Mouse (Mus musculus) ES-E14 (cell line): ENCODE measurements at regions not wholly inside any gene's neighbourhood (a gene's known extent, or its start where the extent isn't known, plus 50 kb on each side); places are given as distances from the start of the nearest gene placed in this dataset.
A peak's percentile ranks its signal among the peaks of the same experiment; 100 is the strongest.

Experiments
- DNase-seq: peaks from one replicate; pipeline ENCODE4 v3.0.0-alpha.2; 2013; ENCODE audit warnings: low read depth, low spot score
- H3K27ac ChIP-seq: 2 replicates; pipeline ENCODE4 v1.5.1; 2012; ENCODE audit warnings: low read depth, mild to moderate bottlenecking, low read length, moderate library complexity, mixed read lengths; ENCODE audit not compliant: poor library complexity, insufficient read depth, severe bottlenecking
- H3K36me3 ChIP-seq: 2 replicates; pipeline ENCODE4 v1.6.1; 2012; ENCODE audit warnings: mild to moderate bottlenecking, low read length, moderate library complexity, mixed read lengths; ENCODE audit not compliant: control insufficient read depth, poor library complexity, insufficient read depth, severe bottlenecking
- H3K4me1 ChIP-seq, 2 experiments: fragments of 150-350 bp in 1 of 2; sonication (generic) in 1 of 2; 2 replicates each; pipeline ENCODE4 v1.6.1; 2012; ENCODE audit warnings: low read length in 2 of 2, mild to moderate bottlenecking in 1 of 2, mixed read lengths in 1 of 2; ENCODE audit not compliant: control insufficient read depth in 2 of 2, insufficient read depth in 2 of 2, poor library complexity in 1 of 2
- H3K4me3 ChIP-seq, 2 experiments: fragments of 150-350 bp in 1 of 2; sonication (generic) in 1 of 2; 2 replicates each; pipeline ENCODE4 v1.5.1; 2012; ENCODE audit warnings: low read length in 2 of 2, low read depth in 1 of 2, mild to moderate bottlenecking in 1 of 2, mixed read lengths in 1 of 2; ENCODE audit not compliant: insufficient read depth in 1 of 2, poor library complexity in 1 of 2, severe bottlenecking in 1 of 2
- H3K9ac ChIP-seq: 2 replicates; pipeline ENCODE4 v1.6.1; 2012; ENCODE audit warnings: low read depth, mild to moderate bottlenecking, low read length, mixed read lengths; ENCODE audit not compliant: poor library complexity, insufficient read depth, severe bottlenecking
- H3K9me3 ChIP-seq: fragments of 150-350 bp; sonication (generic); 2 replicates; pipeline ENCODE4 v1.6.1; 2012; ENCODE audit warnings: low read depth, mild to moderate bottlenecking, low read length; ENCODE audit not compliant: control insufficient read depth, insufficient read depth
- CHD2 ChIP-seq: IDR thresholded peaks from 2 replicates; pipeline ENCODE4 v1.6.1; 2014; ENCODE audit warnings: mild to moderate bottlenecking, low read depth, low read length, inconsistent platforms
- HCFC1 ChIP-seq: IDR thresholded peaks from 2 replicates; pipeline ENCODE4 v1.6.1; 2012; ENCODE audit warnings: low read length, inconsistent platforms, borderline replicate concordance; ENCODE audit not compliant: insufficient read depth
- MAFK ChIP-seq: IDR thresholded peaks from 2 replicates; pipeline ENCODE4 v1.6.1; 2014; ENCODE audit warnings: mild to moderate bottlenecking, low read depth, low read length, inconsistent platforms; ENCODE audit not compliant: insufficient read depth
- ZC3H11A ChIP-seq: IDR thresholded peaks from 2 replicates; pipeline ENCODE4 v1.6.1; 2012; ENCODE audit warnings: low read depth, mild to moderate bottlenecking, inconsistent platforms, low read length, borderline replicate concordance
- ZNF384 ChIP-seq: IDR thresholded peaks from 2 replicates; pipeline ENCODE4 v1.6.1; 2012; ENCODE audit warnings: low read depth, low read length, inconsistent platforms
- in situ Hi-C, 2 experiments: fragments of 600-800 bp; cut with MboI; formaldehyde crosslinking; loops; one replicate each; pipeline ENCODE4 v1.15.1; 2025; ENCODE audit warnings: low sequenced_read_pairs in 2 of 2, inconsistent platforms in 1 of 2; ENCODE audit not compliant: unreplicated experiment in 2 of 2

DNA sequence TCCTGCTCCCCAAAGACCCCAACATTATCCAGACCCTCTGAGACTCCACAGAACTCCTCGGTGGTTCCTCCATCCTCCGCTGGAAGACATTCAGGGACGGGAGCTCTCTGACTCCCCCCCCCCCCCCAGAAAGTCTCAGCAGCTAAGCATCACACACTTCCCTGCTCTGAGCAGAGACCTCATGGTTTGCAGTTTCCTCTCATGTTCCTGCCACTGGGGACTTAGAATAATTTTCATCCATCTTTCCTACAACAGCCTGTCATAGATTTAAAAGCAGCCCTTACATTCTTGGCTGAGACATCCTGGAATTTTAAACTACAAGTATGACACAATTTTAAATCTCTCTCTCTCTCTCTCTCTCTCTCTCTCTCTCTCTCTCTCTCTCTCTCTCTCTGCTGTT, 69.2 kb downstream of the Gpr65 start:
- Histone ChIP-seq H3K4me1 (no peaks in the 10 kb centered on the region), H3K36me3 (no peaks in the 10 kb centered on the region), H3K9ac (no peak overlapping the region), H3K9me3 (no peaks in the 10 kb centered on the region), H3K4me3 (no peak overlapping the region), H3K27ac (no peak overlapping the region)
- in situ Hi-C loops: no loop called here
- TF ChIP-seq HCFC1 (no peak), ZC3H11A (no peak), CHD2 (no peak), ZNF384 (no peak), MAFK (no peak)
- no peak for DNase-seq

GRCm38 (mm10) chr12:98339536-98339935, 71.1 kb downstream of the Gpr65 start:
- Histone ChIP-seq H3K4me1 (no peaks in the 10 kb centered on the region), H3K36me3 (no peaks in the 10 kb centered on the region), H3K9me3 (no peaks in the 10 kb centered on the region), H3K9ac (no peak overlapping the region), H3K4me3 (no peak overlapping the region), H3K27ac (no peak overlapping the region)
- DNase-seq: no peak
- TF ChIP-seq CHD2 (no peak), ZC3H11A (no peak), ZNF384 (no peak), MAFK (no peak), HCFC1 (no peak)
- in situ Hi-C loops: no loop called here

GRCm38 (mm10) chr12:98342158-98342557, 73.7 kb downstream of the Gpr65 start:
- Histone ChIP-seq H3K9me3 (no peaks in the 10 kb centered on the region), H3K9ac (no peak overlapping the region), H3K27ac (no peak overlapping the region), H3K4me3 (no peak overlapping the region), H3K4me1 (no peaks in the 10 kb centered on the region), H3K36me3 (no peaks in the 10 kb centered on the region)
- TF ChIP-seq ZNF384 (no peak), CHD2 (no peak), MAFK (no peak), HCFC1 (no peak), ZC3H11A (no peak)
- DNase-seq: peak; percentile 37
- in situ Hi-C loops: no loop called here

GRCm38 (mm10) chr12:98343653-98344052, 75.2 kb downstream of the Gpr65 start:
- in situ Hi-C loops: no loop called here
- TF ChIP-seq CHD2 (no peak), HCFC1 (no peak)
- Histone ChIP-seq H3K9me3 (no peaks in the 10 kb centered on the region), H3K4me3 (no peak overlapping the region), H3K36me3 (no peaks in the 10 kb centered on the region), H3K9ac (no peak overlapping the region), H3K27ac (no peak overlapping the region), H3K4me1 (no peaks in the 10 kb centered on the region)
- no peak for DNase-seq

DNA sequence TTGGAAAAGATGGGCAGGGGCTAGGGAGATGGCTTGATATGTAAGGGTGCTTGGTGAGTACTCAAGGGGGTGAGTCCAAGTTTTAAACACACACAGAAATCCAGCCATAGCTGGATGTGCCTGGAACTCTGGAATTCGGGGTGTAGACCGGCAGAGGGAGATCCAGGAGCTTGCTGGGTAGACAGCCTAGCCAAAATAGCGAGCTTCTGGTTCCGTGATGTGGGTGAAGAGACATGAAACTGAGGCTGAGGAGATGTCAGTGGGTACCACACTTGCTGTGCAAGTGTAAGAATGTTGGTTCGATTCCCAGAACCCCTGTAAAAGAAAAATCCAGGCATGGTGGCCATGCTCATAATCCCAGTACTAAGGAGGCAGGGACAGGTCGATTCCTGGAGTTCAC, 78.6 kb downstream of the Gpr65 start:
- H3K4me1 ChIP-seq: no peaks in the 10 kb centered on the region
- TF ChIP-seq ZC3H11A (no peak), ZNF384 (no peak), CHD2 (no peak), MAFK (no peak), HCFC1 (no peak)
- no peaks in the 10 kb centered on the region for H3K36me3 ChIP-seq
- DNase-seq: no peak
- no peak overlapping the region for H3K27ac ChIP-seq
- no peak overlapping the region for H3K4me3 ChIP-seq
- H3K9ac ChIP-seq: no peak overlapping the region
- in situ Hi-C loops: no loop called here
- H3K9me3 ChIP-seq: no peaks in the 10 kb centered on the region
